Mouse (Mus musculus) embryonic facial prominence, embryonic 13.5 days (tissue): ENCODE measurements around the gene Lrp6. TPM values are rescaled to one million over a fixed set of nuclear protein-coding genes. Genes with fewer than 3 reads are reported as not detected.

ENCODE experiments used
- ATAC-seq: fragments of 200-750 bp; cut with Nextera tagmentation; 2 replicates; pipeline ENCODE4 v1.8.0; 2017; ENCODE audit warnings: low read depth; ENCODE audit not compliant: insufficient number of reproducible peaks, insufficient read depth, low FRiP score, low TSS enrichment
- H3K27ac ChIP-seq: fragments of 300-500 bp; sonication (generic); 2 replicates; pipeline ENCODE4 v1.5.1; 2015; ENCODE audit warnings: moderate library complexity, mild to moderate bottlenecking, inconsistent platforms
- H3K27me3 ChIP-seq: fragments of 300-500 bp; sonication (generic); 2 replicates; pipeline ENCODE4 v1.6.1; 2015; ENCODE audit warnings: mild to moderate bottlenecking, inconsistent platforms
- H3K36me3 ChIP-seq: fragments of 300-500 bp; sonication (generic); 2 replicates; pipeline ENCODE4 v1.6.1; 2015; ENCODE audit warnings: mild to moderate bottlenecking, inconsistent platforms
- H3K4me1 ChIP-seq: fragments of 300-500 bp; sonication (generic); 2 replicates; pipeline ENCODE4 v1.6.1; 2015; ENCODE audit warnings: inconsistent platforms
- H3K4me2 ChIP-seq: fragments of 300-500 bp; sonication (generic); 2 replicates; pipeline ENCODE4 v1.6.1; 2015; ENCODE audit warnings: moderate library complexity, mild to moderate bottlenecking, inconsistent platforms
- H3K4me3 ChIP-seq: fragments of 300-500 bp; sonication (generic); 2 replicates; pipeline ENCODE4 v1.5.1; 2015; ENCODE audit warnings: mild to moderate bottlenecking, inconsistent platforms
- H3K9ac ChIP-seq: fragments of 300-500 bp; sonication (generic); 2 replicates; pipeline ENCODE4 v1.6.1; 2015; ENCODE audit warnings: mild to moderate bottlenecking, inconsistent platforms
- H3K9me3 ChIP-seq: fragments of 300-500 bp; sonication (generic); 2 replicates; pipeline ENCODE4 v1.6.1; 2016; ENCODE audit warnings: inconsistent platforms
- WGBS: fragments of 180-500 bp; shearing (Covaris S2); methylation state at CpG from one replicate; pipeline ENCODE4 v1.1.7; 2015; ENCODE audit warnings: mixed read lengths; 5-methylcytosine and 5-hydroxymethylcytosine counted together
- polyA plus RNA-seq: library from polyadenylated mRNA; unstranded; fragments of >200 nt; fragmentation: Nextera tagmentation; extraction: Ambion mirVana; gene quantifications from 2 replicates; pipeline ENCODE4 v1.2.1, GENCODE M21; 2015

Lrp6 gene
- 34.2 and 43.6 TPM in 2 replicates for polyA plus RNA-seq

- Histone ChIP-seq H3K4me1 (peaks cover 13% of the 10 kb centered on the region), H3K36me3 (no peaks in the 10 kb centered on the region), H3K27me3 (no peaks in the 10 kb centered on the region), H3K4me2 (peak within 1 kb of the TSS; percentile 81), H3K9me3 (no peaks in the 10 kb centered on the region), H3K9ac (peak within 1 kb of the TSS; percentile 99), H3K27ac (peak within 1 kb of the TSS; percentile 99), H3K4me3 (peak within 1 kb of the TSS; percentile 94)
- WGBS = under 1% methylated on average over 93 of the region's 99 CpGs
- ATAC-seq = peak; percentile 91
Measured at GRCm38 (mm10) chr6:134566818-134567485, at the start of gene Lrp6. Gene Lrp6 (minus strand): TSS chr6:134566965.

- WGBS = 15% methylated on average over 16 of the region's 16 CpGs
- H3K4me3 ChIP-seq = no peak overlapping the region
- H3K9ac ChIP-seq = no peak overlapping the region
- 0 out of 2 replicates have a peak, but pooled peaks cover 2% of the 10 kb centered on the region for H3K4me1 ChIP-seq
- no peak overlapping the region for H3K27ac ChIP-seq
- H3K4me2 ChIP-seq = peak overlapping the region; percentile 33
- no peaks in the 10 kb centered on the region for H3K36me3 ChIP-seq
- no peaks in the 10 kb centered on the region for H3K27me3 ChIP-seq
- no peak for ATAC-seq
- no peaks in the 10 kb centered on the region for H3K9me3 ChIP-seq
Measured at GRCm38 (mm10) chr6:134614723-134615648, 48.2 kb upstream of the Lrp6 start.

- Histone ChIP-seq H3K27ac (no peak overlapping the region), H3K27me3 (no peaks in the 10 kb centered on the region), H3K4me1 (0 out of 2 replicates have a peak, but pooled peaks cover 2% of the 10 kb centered on the region), H3K9me3 (no peaks in the 10 kb centered on the region), H3K36me3 (no peaks in the 10 kb centered on the region), H3K4me2 (no peak overlapping the region), H3K9ac (no peak overlapping the region), H3K4me3 (no peak overlapping the region)
- ATAC-seq = no peak
- 85% methylated on average over 4 of the region's 4 CpGs for WGBS
Measured at GRCm38 (mm10) chr6:134614322-134614721, 47.6 kb upstream of the Lrp6 start.

GRCm38 (mm10) chr6:134611896-134612295, 45.1 kb upstream of the Lrp6 start:
- Histone ChIP-seq H3K27me3 (no peaks in the 10 kb centered on the region), H3K4me3 (no peak overlapping the region), H3K27ac (no peak overlapping the region), H3K36me3 (no peaks in the 10 kb centered on the region), H3K9me3 (no peaks in the 10 kb centered on the region), H3K4me2 (no peak overlapping the region), H3K4me1 (peaks cover 16% of the 10 kb centered on the region), H3K9ac (no peak overlapping the region; the same call in 1 of the 2 replicates)
- no peak for ATAC-seq
- 72% methylated on average over 13 of the region's 13 CpGs for WGBS

- Histone ChIP-seq H3K27ac (no peak overlapping the region), H3K4me2 (no peak overlapping the region), H3K9me3 (no peaks in the 10 kb centered on the region), H3K9ac (no peak overlapping the region), H3K4me1 (peaks cover 25% of the 10 kb centered on the region), H3K4me3 (no peak overlapping the region), H3K27me3 (no peaks in the 10 kb centered on the region), H3K36me3 (no peaks in the 10 kb centered on the region)
- 85% methylated on average over 9 of the region's 9 CpGs for WGBS
- no peak for ATAC-seq
Measured at GRCm38 (mm10) chr6:134610380-134610779, 43.6 kb upstream of the Lrp6 start.

- H3K9ac ChIP-seq = 0 out of 2 replicates have a peak overlapping the region, but pooled peaks have one; percentile 16
- H3K4me2 ChIP-seq = no peak overlapping the region
- no peaks in the 10 kb centered on the region for H3K36me3 ChIP-seq
- H3K4me3 ChIP-seq = no peak overlapping the region
- no peaks in the 10 kb centered on the region for H3K9me3 ChIP-seq
- peaks cover 28% of the 10 kb centered on the region for H3K4me1 ChIP-seq
- H3K27ac ChIP-seq = peak overlapping the region; percentile 74
- peak; percentile 28; the same call in 1 of the 2 replicates for ATAC-seq
- 48% methylated on average over 9 of the region's 9 CpGs for WGBS
- no peaks in the 10 kb centered on the region for H3K27me3 ChIP-seq
Measured at GRCm38 (mm10) chr6:134606949-134607746, 40.4 kb upstream of the Lrp6 start.

GRCm38 (mm10) chr6:134606540-134606939, 39.8 kb upstream of the Lrp6 start:
- 47% methylated on average over 6 of the region's 6 CpGs for WGBS
- Histone ChIP-seq H3K27ac (peak overlapping the region; percentile 74), H3K9me3 (no peaks in the 10 kb centered on the region), H3K27me3 (no peaks in the 10 kb centered on the region), H3K4me3 (no peak overlapping the region), H3K4me1 (peaks cover 34% of the 10 kb centered on the region), H3K36me3 (no peaks in the 10 kb centered on the region), H3K9ac (0 out of 2 replicates have a peak overlapping the region, but pooled peaks have one; percentile 16), H3K4me2 (no peak overlapping the region)
- no peak; the same call in 1 of the 2 replicates for ATAC-seq

- Histone ChIP-seq H3K27ac (no peak overlapping the region), H3K4me1 (peaks cover 35% of the 10 kb centered on the region), H3K9me3 (no peaks in the 10 kb centered on the region), H3K9ac (no peak overlapping the region), H3K4me3 (no peak overlapping the region), H3K4me2 (no peak overlapping the region), H3K27me3 (no peaks in the 10 kb centered on the region), H3K36me3 (no peaks in the 10 kb centered on the region)
- ATAC-seq = no peak
- 96% methylated on average over 3 of the region's 3 CpGs for WGBS
Measured at GRCm38 (mm10) chr6:134605196-134605595, 38.4 kb upstream of the Lrp6 start.

GRCm38 (mm10) chr6:134602371-134603003, 35.7 kb upstream of the Lrp6 start:
- peaks cover 27% of the 10 kb centered on the region for H3K4me1 ChIP-seq
- H3K4me3 ChIP-seq = no peak overlapping the region
- H3K9ac ChIP-seq = no peak overlapping the region
- no peaks in the 10 kb centered on the region for H3K9me3 ChIP-seq
- peak; percentile 75 for ATAC-seq
- 14% methylated on average over 10 of the region's 10 CpGs for WGBS
- H3K27ac ChIP-seq = peak overlapping the region; percentile 80
- H3K36me3 ChIP-seq = no peaks in the 10 kb centered on the region
- no peaks in the 10 kb centered on the region for H3K27me3 ChIP-seq
- peak overlapping the region; percentile 26; the same call in 1 of the 2 replicates for H3K4me2 ChIP-seq

GRCm38 (mm10) chr6:134601766-134602165, 35.0 kb upstream of the Lrp6 start:
- Histone ChIP-seq H3K36me3 (no peaks in the 10 kb centered on the region), H3K4me3 (no peak overlapping the region), H3K9me3 (no peaks in the 10 kb centered on the region), H3K9ac (no peak overlapping the region), H3K4me2 (peak overlapping the region; percentile 26), H3K4me1 (peaks cover 20% of the 10 kb centered on the region), H3K27me3 (no peaks in the 10 kb centered on the region), H3K27ac (peak overlapping the region; percentile 75)
- 29% methylated on average over 3 of the region's 3 CpGs for WGBS
- ATAC-seq = no peak
